Mouse (Mus musculus) splenic B cell, adult 2 months (primary cell): ENCODE data around the gene Saa1.
A peak's percentile ranks its signal among the peaks of the same experiment; 100 is the strongest.

ENCODE experiments used
- DNase-seq: peaks from one replicate; pipeline ENCODE4 v3.0.0-alpha.2; 2011; ENCODE audit warnings: low read depth, low spot score
- H3K27me3 ChIP-seq: 2 replicates; pipeline ENCODE4 v1.6.1; 2012; ENCODE audit warnings: mild to moderate bottlenecking, low read length, moderate library complexity, mixed read lengths; ENCODE audit not compliant: control insufficient read depth, poor library complexity, insufficient read depth, severe bottlenecking
- H3K36me3 ChIP-seq: 2 replicates; pipeline ENCODE4 v1.6.1; 2012; ENCODE audit warnings: mild to moderate bottlenecking, low read length, moderate library complexity, mixed read lengths; ENCODE audit not compliant: control insufficient read depth, poor library complexity, insufficient read depth, severe bottlenecking

Gene Saa1

GRCm38 (mm10) chr7:46732458-46732857 lies 10.3 kb downstream of the Saa1 start, which contains the start of gene Saa4:
Gene Saa4, minus strand, starts transcription at chr7:46732603.
- no peaks in the 10 kb centered on the region for H3K27me3 ChIP-seq
- H3K36me3 ChIP-seq: no peaks in the 10 kb centered on the region
- no peak for DNase-seq

DNA sequence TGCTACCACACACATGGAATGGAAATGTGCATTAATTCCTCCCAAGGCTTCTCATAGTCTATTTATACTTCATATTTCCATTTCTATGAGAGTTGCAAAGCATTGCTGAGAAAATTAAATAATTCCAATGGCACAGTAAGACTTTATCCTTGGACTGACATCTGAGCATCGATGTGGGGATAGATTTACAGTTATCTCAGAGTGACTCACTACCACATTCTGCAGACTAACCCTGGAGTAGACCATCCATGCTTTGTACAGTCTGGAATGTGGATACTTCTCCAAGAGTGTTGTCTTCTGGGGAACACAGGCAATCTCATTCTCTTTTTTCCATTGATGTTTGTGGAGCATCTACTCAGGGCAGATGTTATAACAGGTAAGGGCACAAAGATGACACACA lies 15.2 kb downstream of the Saa1 start:
- DNase-seq: no peak
- Histone ChIP-seq H3K36me3 (no peaks in the 10 kb centered on the region), H3K27me3 (no peaks in the 10 kb centered on the region)

GRCm38 (mm10) chr7:46724396-46724795 lies 18.4 kb downstream of the Saa1 start:
- no peaks in the 10 kb centered on the region for H3K27me3 ChIP-seq
- no peak for DNase-seq
- H3K36me3 ChIP-seq: no peaks in the 10 kb centered on the region

- no peak for DNase-seq
- H3K36me3 ChIP-seq: no peaks in the 10 kb centered on the region
- H3K27me3 ChIP-seq: no peaks in the 10 kb centered on the region
Observed at GRCm38 (mm10) chr7:46723849-46724248, 18.9 kb downstream of the Saa1 start.

DNA sequence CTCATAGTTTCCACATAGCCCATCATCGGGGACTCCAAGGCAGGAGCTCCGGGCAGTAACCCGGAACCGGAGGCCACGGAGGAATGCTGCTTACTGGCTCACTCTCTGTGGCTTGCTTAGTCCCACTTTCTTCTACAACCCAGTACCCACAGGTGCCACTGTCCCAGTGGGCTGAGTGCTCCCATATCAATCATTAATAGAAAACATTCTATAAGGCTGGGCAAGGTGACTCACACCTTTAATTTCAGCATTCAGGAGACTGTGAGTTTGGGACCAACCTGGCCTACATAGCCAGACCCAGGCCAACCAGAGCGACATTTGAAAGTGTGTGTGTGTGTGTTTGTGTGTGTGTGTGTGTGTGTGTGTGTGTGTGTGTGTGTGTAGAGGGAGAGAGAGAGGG lies 19.4 kb downstream of the Saa1 start:
- Histone ChIP-seq H3K27me3 (no peaks in the 10 kb centered on the region), H3K36me3 (no peaks in the 10 kb centered on the region)

DNA sequence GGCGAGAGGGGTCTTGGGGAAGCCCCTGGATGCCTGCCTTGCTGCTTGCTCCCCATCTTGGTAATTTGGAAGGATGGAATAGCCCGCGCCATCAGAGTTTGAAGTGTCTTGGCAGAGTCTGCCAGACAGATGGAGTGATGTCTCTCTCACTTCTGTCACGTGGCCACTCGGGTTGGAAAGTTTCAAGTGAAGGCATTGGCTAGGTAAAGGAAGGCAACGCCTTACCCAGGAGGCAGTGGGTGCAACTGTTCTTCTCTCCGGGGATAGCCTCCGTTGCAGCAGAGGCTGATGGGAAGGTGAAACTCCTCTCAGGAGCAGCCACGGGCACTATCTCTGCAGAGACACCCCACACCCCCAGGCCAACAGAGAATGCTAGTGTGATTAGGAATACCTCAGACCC lies 22.3 kb downstream of the Saa1 start:
- no peak for DNase-seq
- Histone ChIP-seq H3K36me3 (no peaks in the 10 kb centered on the region), H3K27me3 (no peaks in the 10 kb centered on the region)

More for the DNA sequence above, 19.4 kb downstream of the Saa1 start:
- DNase-seq: no peak

DNA sequence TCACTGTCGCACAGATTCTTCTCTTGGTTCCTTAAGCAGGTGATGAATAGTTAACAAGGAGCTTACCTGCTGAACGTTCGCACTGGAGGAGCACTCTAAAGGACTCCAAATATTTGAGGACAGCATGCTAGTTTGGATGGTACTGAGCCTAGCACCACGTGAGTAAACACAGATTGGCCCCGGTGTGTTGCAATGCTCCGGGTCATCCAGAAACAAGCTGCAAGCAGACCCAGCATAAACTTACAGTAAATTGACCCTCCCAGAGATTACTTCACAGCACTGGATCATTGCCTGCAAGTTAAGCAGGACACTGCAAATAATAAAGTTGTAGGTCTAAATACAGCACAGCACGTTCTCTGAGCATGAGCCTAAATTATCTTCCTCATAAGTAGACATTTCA lies 23.3 kb downstream of the Saa1 start:
- Histone ChIP-seq H3K27me3 (no peaks in the 10 kb centered on the region), H3K36me3 (no peaks in the 10 kb centered on the region)
- DNase-seq: no peak

GRCm38 (mm10) chr7:46718591-46719270 lies 24.0 kb downstream of the Saa1 start:
- no peaks in the 10 kb centered on the region for H3K36me3 ChIP-seq
- H3K27me3 ChIP-seq: no peaks in the 10 kb centered on the region
- no peak for DNase-seq

- Histone ChIP-seq H3K36me3 (no peaks in the 10 kb centered on the region), H3K27me3 (no peaks in the 10 kb centered on the region)
- no peak for DNase-seq
Observed at GRCm38 (mm10) chr7:46716897-46717296, 25.9 kb downstream of the Saa1 start.

DNA sequence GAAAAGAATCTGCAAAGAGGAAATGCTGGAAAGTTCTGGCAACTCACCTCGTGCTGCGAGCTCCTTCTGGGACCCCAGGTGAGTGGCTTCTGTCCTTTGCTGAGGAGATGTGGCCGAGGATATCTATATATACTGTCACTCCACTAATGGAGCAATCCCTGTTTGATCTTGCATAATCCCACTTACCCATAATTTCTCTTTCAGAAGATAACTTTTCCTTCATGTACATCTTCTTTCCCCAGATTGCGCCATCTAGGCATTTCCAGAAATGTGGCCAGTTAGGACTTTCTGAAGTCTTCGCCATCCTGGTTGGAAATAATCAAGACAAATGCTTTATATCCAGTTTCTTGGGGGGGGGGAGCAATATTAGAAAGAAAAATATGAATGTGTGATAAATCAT lies 27.2 kb downstream of the Saa1 start, which contains the start of gene Saa3:
Saa3 (minus strand) TSS at position 101 of the 400 bp plus-strand sequence.
- Histone ChIP-seq H3K27me3 (no peaks in the 10 kb centered on the region), H3K36me3 (no peaks in the 10 kb centered on the region)
- DNase-seq: no peak

DNA sequence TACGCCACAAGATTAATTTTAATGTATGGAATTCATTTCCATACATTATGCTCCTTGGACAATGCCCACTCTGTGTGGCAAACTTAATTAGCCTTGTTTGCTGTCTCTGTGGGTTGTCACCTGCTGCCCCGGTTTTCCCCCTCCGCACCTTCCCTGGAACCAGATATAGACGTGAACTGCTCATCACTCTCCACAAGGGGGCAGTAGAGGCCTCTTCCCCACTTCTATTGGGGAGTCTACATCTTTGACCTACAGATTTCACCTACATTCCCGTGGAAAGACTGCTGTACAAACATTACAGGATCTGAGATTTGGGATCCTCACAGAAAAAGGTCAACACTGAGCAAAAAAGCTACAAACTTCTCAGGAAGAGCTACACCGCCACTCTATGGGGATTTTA lies 28.3 kb downstream of the Saa1 start:
- DNase-seq: peak; percentile 83
- Histone ChIP-seq H3K27me3 (no peaks in the 10 kb centered on the region), H3K36me3 (no peaks in the 10 kb centered on the region)

GRCm38 (mm10) chr7:46712250-46712649 lies 30.5 kb downstream of the Saa1 start:
- Histone ChIP-seq H3K27me3 (no peaks in the 10 kb centered on the region), H3K36me3 (no peaks in the 10 kb centered on the region)
- peak; percentile 76 for DNase-seq

DNA sequence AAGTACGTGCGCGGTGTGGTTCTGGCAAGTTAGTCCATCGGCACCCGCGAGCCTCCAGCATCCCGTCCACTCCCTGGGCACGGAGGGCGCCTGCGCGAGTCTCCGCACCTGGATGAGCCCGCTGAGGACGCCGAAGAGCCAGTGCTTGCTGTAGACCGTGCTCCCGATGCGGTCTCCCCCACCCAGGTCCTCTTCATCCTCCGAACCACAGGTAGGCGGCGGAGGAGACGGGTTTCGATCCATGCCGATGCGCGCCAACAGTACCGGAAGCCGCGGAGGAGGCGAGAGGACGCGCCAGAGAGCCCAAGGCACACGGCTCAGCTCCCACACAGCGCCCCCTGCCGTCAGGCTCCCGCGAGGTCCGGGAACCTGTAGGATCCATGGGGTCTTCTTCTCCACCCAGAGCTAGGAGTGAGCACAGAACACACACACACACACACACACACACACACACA lies 32.4 kb downstream of the Saa1 start, which contains the start of gene Saal1:
Saal1 (minus strand) TSS at position 291 of the 455 bp plus-strand sequence.
- no peaks in the 10 kb centered on the region for H3K27me3 ChIP-seq
- DNase-seq: peak; percentile 95
- H3K36me3 ChIP-seq: no peaks in the 10 kb centered on the region

DNA sequence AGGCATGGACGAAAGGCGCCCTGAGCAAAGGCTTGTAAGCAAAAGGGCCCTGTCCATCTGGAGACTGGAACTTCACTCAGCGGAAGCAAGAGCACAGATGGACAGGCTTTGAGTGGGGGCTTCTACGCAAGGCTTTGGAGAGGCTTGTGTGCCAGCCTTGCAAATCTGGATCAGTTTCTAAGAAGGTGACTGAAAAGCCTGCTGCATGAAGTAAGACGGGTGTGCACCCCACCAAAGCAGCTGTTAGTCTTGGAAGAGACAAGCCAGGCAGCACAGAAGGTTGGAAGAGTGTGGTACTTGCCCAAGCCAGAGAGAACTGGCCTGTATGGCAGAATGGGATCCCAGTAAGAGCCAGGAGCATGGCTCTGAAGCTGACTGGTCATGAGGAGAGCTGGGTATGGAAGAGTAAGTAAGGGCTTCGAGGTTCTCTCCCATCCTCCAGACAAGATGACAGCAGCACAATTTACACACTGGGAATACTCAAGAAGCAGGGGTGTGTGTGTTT lies 42.2 kb downstream of the Saa1 start:
- no peak for DNase-seq
- H3K36me3 ChIP-seq: peaks cover 2% of the 10 kb centered on the region

GRCm38 (mm10) chr7:46696754-46697153 lies 46.0 kb downstream of the Saa1 start:
- peaks cover 6% of the 10 kb centered on the region; the same call in 1 of the 2 replicates for H3K36me3 ChIP-seq
- DNase-seq: no peak
- H3K27me3 ChIP-seq: no peaks in the 10 kb centered on the region

More for the DNA sequence above, 42.2 kb downstream of the Saa1 start:
- no peaks in the 10 kb centered on the region for H3K27me3 ChIP-seq
